Mouse (Mus musculus): ENCODE results near the gene 2210011C24Rik. TPM values are rescaled to one million over a fixed set of nuclear protein-coding genes. Genes with fewer than 3 reads are reported as not detected.
"Not testable (repeated sequence)": the region's sequence is repeated elsewhere in the genome, so short reads cannot be mapped to it uniquely, and the experiment has no call there.

Gene 2210011C24Rik
- polyA plus RNA-seq, 1 experiment from 2014 or later = 1.9 TPM

GRCm38 (mm10) chr8:83994030-83994429 lies 17.9 kb downstream of the 2210011C24Rik start:
- no peak overlapping the region for H3K4me2 ChIP-seq (ENCODE audit: low read depth, low read length)
- no peak overlapping the region for H3K27ac ChIP-seq (ENCODE audit: low read depth, low read length)
- no peaks in the 10 kb centered on the region for H3K27me3 ChIP-seq (ENCODE audit: control insufficient read depth, insufficient read depth, low read length)
- no peak overlapping the region for H3K9ac ChIP-seq (replicated peaks; ENCODE audit: low read depth, low read length)
- no peaks in the 10 kb centered on the region for H3K9me3 ChIP-seq (ENCODE audit: control insufficient read depth, low read length)
- H3K4me1 ChIP-seq (ENCODE audit: control insufficient read depth, insufficient read depth, low read length) = peaks cover 4% of the 10 kb centered on the region
- H3K36me3 ChIP-seq (ENCODE audit: control insufficient read depth, insufficient read depth, low read length) = peaks cover 19% of the 10 kb centered on the region
- no peak for ATAC-seq (ENCODE audit: low read depth)
- no peak overlapping the region for H3K4me3 ChIP-seq (ENCODE audit: low read depth, low read length)
- 97% methylated on average over 3 of the region's 3 CpGs for WGBS

DNA sequence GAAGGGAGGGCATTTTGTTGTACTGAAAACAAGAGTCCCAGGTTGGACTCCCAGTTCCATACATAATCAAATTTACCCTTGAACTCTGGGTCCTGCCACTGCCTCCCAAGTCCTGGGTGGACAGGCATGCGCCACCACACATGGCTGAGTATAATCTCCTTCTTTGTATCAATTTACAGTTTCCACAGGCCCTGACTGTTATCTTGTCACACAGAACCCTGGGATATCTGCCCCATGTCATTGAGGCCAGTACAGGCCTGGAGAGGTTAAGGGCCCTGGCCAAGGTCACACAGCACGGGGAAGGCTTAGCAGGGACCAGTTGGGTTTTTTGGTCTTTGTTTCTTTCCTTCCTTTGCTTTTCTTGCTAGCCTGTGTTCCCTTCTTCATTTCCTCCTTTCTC lies 19.5 kb downstream of the 2210011C24Rik start:
- Histone ChIP-seq H3K4me2 (ENCODE audit: low read depth, low read length) (no peak overlapping the region), H3K4me1 (ENCODE audit: control insufficient read depth, insufficient read depth, low read length) (no peaks in the 10 kb centered on the region), H3K27me3 (ENCODE audit: control insufficient read depth, insufficient read depth, low read length) (no peaks in the 10 kb centered on the region), H3K9me3 (ENCODE audit: control insufficient read depth, low read length) (no peaks in the 10 kb centered on the region), H3K4me3 (ENCODE audit: low read depth, low read length) (no peak overlapping the region), H3K36me3 (ENCODE audit: control insufficient read depth, insufficient read depth, low read length) (peaks cover 31% of the 10 kb centered on the region), H3K9ac (replicated peaks; ENCODE audit: low read depth, low read length) (no peak overlapping the region), H3K27ac (ENCODE audit: low read depth, low read length) (no peak overlapping the region)
- WGBS = 95% methylated on average over 2 of the region's 2 CpGs
- no peak for ATAC-seq (ENCODE audit: low read depth)

DNA sequence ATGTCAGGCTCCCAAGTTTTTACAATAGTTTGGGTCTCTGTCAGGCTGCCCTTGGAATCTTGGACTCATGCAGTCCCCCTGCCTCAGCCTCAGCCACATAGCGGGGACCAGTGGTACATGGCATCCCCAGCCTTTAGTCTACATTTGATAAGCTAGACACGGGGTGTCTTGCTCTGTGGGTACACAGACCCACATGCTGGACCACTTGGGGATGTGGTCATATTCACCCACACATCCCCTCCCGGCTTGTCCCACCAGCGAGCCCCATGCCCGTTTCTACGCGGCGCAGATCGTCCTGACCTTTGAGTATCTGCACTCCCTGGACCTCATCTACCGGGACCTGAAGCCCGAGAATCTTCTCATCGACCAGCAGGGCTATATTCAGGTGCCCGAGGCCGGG lies 21.8 kb downstream of the 2210011C24Rik start:
- Histone ChIP-seq H3K9ac (replicated peaks; ENCODE audit: low read depth, low read length) (no peak overlapping the region), H3K4me2 (ENCODE audit: low read depth, low read length) (no peak overlapping the region), H3K36me3 (ENCODE audit: control insufficient read depth, insufficient read depth, low read length) (peaks cover 44% of the 10 kb centered on the region), H3K4me3 (ENCODE audit: low read depth, low read length) (no peak overlapping the region), H3K27ac (ENCODE audit: low read depth, low read length) (no peak overlapping the region), H3K9me3 (ENCODE audit: control insufficient read depth, low read length) (no peaks in the 10 kb centered on the region), H3K27me3 (ENCODE audit: control insufficient read depth, insufficient read depth, low read length) (no peaks in the 10 kb centered on the region), H3K4me1 (ENCODE audit: control insufficient read depth, insufficient read depth, low read length) (no peaks in the 10 kb centered on the region)
- ATAC-seq (ENCODE audit: low read depth) = no peak
- 94% methylated on average over 14 of the region's 14 CpGs for WGBS

DNA sequence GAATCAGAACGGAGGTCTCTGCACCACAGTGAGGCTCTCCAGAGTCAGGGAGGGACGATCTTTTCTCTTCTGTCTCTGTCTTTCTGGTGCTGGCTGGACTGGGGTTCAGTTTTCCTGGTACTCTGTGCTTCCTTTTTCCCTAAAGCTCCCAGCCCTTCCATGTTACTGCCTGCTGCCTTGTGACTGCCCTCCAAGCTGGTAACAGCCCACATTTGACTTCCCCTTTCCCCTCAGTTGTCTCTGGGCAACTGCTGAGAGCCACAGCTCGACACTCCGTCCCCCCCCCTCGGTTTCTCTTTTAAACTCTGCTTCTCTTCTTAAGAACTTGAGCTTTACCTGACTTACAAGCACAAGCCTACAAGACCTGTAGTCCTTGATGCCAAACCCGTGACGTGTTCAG lies 22.7 kb downstream of the 2210011C24Rik start:
- H3K4me1 ChIP-seq (ENCODE audit: control insufficient read depth, insufficient read depth, low read length) = no peaks in the 10 kb centered on the region
- no peak overlapping the region for H3K9ac ChIP-seq (replicated peaks; ENCODE audit: low read depth, low read length)
- H3K36me3 ChIP-seq (ENCODE audit: control insufficient read depth, insufficient read depth, low read length) = peaks cover 52% of the 10 kb centered on the region
- H3K4me3 ChIP-seq (ENCODE audit: low read depth, low read length) = no peak overlapping the region
- WGBS = 90% methylated on average over 7 of the region's 7 CpGs
- ATAC-seq (ENCODE audit: low read depth) = no peak
- no peaks in the 10 kb centered on the region for H3K9me3 ChIP-seq (ENCODE audit: control insufficient read depth, low read length)
- no peak overlapping the region for H3K27ac ChIP-seq (ENCODE audit: low read depth, low read length)
- no peak overlapping the region for H3K4me2 ChIP-seq (ENCODE audit: low read depth, low read length)
- no peaks in the 10 kb centered on the region for H3K27me3 ChIP-seq (ENCODE audit: control insufficient read depth, insufficient read depth, low read length)

DNA sequence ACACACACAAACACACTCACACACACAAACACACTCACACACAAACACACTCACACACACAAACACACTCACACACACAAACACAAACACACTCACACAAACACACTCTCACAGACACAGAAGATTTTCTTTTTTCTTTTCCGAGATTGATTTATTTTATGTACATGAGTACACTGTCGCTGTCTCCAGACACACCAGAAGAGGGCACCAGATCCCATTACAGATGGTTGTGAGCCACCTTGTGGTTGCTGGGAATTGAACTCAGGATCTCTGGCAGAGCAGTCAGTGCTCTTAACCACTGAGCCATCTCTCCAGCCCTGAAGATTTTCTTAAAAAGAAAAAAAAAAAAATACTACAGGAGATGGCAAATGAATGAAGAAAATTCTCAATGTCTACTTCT lies 28.7 kb downstream of the 2210011C24Rik start:
- not testable (repeated sequence) for ATAC-seq (ENCODE audit: low read depth); H3K27me3 ChIP-seq (ENCODE audit: control insufficient read depth, insufficient read depth, low read length); H3K9ac ChIP-seq (replicated peaks; ENCODE audit: low read depth, low read length); H3K4me2 ChIP-seq (ENCODE audit: low read depth, low read length); H3K4me3 ChIP-seq (ENCODE audit: low read depth, low read length); H3K9me3 ChIP-seq (ENCODE audit: control insufficient read depth, low read length); H3K27ac ChIP-seq (ENCODE audit: low read depth, low read length); H3K4me1 ChIP-seq (ENCODE audit: control insufficient read depth, insufficient read depth, low read length)
- H3K36me3 ChIP-seq (ENCODE audit: control insufficient read depth, insufficient read depth, low read length) = peaks cover 53% of the 10 kb centered on the region
- 97% methylated on average over 2 of the region's 2 CpGs for WGBS

GRCm38 (mm10) chr8:83982449-83982848 lies 29.5 kb downstream of the 2210011C24Rik start:
- Histone ChIP-seq H3K9ac (replicated peaks; ENCODE audit: low read depth, low read length) (no peak overlapping the region), H3K4me2 (ENCODE audit: low read depth, low read length) (no peak overlapping the region), H3K27ac (ENCODE audit: low read depth, low read length) (no peak overlapping the region), H3K4me1 (ENCODE audit: control insufficient read depth, insufficient read depth, low read length) (no peaks in the 10 kb centered on the region), H3K9me3 (ENCODE audit: control insufficient read depth, low read length) (no peaks in the 10 kb centered on the region), H3K36me3 (ENCODE audit: control insufficient read depth, insufficient read depth, low read length) (peaks cover 47% of the 10 kb centered on the region), H3K4me3 (ENCODE audit: low read depth, low read length) (no peak overlapping the region), H3K27me3 (ENCODE audit: control insufficient read depth, insufficient read depth, low read length) (no peaks in the 10 kb centered on the region)
- no peak for ATAC-seq (ENCODE audit: low read depth)
- WGBS = 88% methylated on average over 4 of the region's 4 CpGs

GRCm38 (mm10) chr8:83981533-83981932 lies 30.4 kb downstream of the 2210011C24Rik start:
- 94% methylated on average over 7 of the region's 7 CpGs for WGBS
- H3K27ac ChIP-seq (ENCODE audit: low read depth, low read length) = no peak overlapping the region
- H3K36me3 ChIP-seq (ENCODE audit: control insufficient read depth, insufficient read depth, low read length) = peaks cover 42% of the 10 kb centered on the region

GRCm38 (mm10) chr8:83980845-83981244 lies 31.1 kb downstream of the 2210011C24Rik start:
- Histone ChIP-seq H3K4me2 (ENCODE audit: low read depth, low read length) (no peak overlapping the region), H3K9ac (replicated peaks; ENCODE audit: low read depth, low read length) (no peak overlapping the region), H3K4me3 (ENCODE audit: low read depth, low read length) (no peak overlapping the region), H3K9me3 (ENCODE audit: control insufficient read depth, low read length) (no peaks in the 10 kb centered on the region), H3K27me3 (ENCODE audit: control insufficient read depth, insufficient read depth, low read length) (no peaks in the 10 kb centered on the region), H3K36me3 (ENCODE audit: control insufficient read depth, insufficient read depth, low read length) (peaks cover 35% of the 10 kb centered on the region), H3K27ac (ENCODE audit: low read depth, low read length) (no peak overlapping the region), H3K4me1 (ENCODE audit: control insufficient read depth, insufficient read depth, low read length) (no peaks in the 10 kb centered on the region)
- ATAC-seq (ENCODE audit: low read depth) = no peak
- 79% methylated on average over 8 of the region's 8 CpGs for WGBS

More at GRCm38 (mm10) chr8:83981533-83981932, 30.4 kb downstream of the 2210011C24Rik start:
- no peak overlapping the region for H3K4me2 ChIP-seq (ENCODE audit: low read depth, low read length)
- no peak overlapping the region for H3K4me3 ChIP-seq (ENCODE audit: low read depth, low read length)
- ATAC-seq (ENCODE audit: low read depth) = no peak
- H3K9me3 ChIP-seq (ENCODE audit: control insufficient read depth, low read length) = no peaks in the 10 kb centered on the region
- H3K4me1 ChIP-seq (ENCODE audit: control insufficient read depth, insufficient read depth, low read length) = no peaks in the 10 kb centered on the region
- H3K27me3 ChIP-seq (ENCODE audit: control insufficient read depth, insufficient read depth, low read length) = no peaks in the 10 kb centered on the region
- no peak overlapping the region for H3K9ac ChIP-seq (replicated peaks; ENCODE audit: low read depth, low read length)

- 62% methylated on average over 1 of the region's 1 CpGs for WGBS
- H3K4me3 ChIP-seq (ENCODE audit: low read depth, low read length) = no peak overlapping the region
- H3K9me3 ChIP-seq (ENCODE audit: control insufficient read depth, low read length) = no peaks in the 10 kb centered on the region
- no peak overlapping the region for H3K9ac ChIP-seq (replicated peaks; ENCODE audit: low read depth, low read length)
- peaks cover 35% of the 10 kb centered on the region for H3K36me3 ChIP-seq (ENCODE audit: control insufficient read depth, insufficient read depth, low read length)
- H3K4me1 ChIP-seq (ENCODE audit: control insufficient read depth, insufficient read depth, low read length) = no peaks in the 10 kb centered on the region
- no peak overlapping the region for H3K4me2 ChIP-seq (ENCODE audit: low read depth, low read length)
- peak overlapping the region; percentile 5; the same call in 1 of the 2 replicates for H3K27ac ChIP-seq (ENCODE audit: low read depth, low read length)
- no peaks in the 10 kb centered on the region for H3K27me3 ChIP-seq (ENCODE audit: control insufficient read depth, insufficient read depth, low read length)
- ATAC-seq (ENCODE audit: low read depth) = peak; percentile 35; the same call in 1 of the 2 replicates
Observed at GRCm38 (mm10) chr8:83980250-83980649, 31.7 kb downstream of the 2210011C24Rik start.
